ENCODE assay signal across 28 mouse cellular contexts in the genomic region with DNA sequence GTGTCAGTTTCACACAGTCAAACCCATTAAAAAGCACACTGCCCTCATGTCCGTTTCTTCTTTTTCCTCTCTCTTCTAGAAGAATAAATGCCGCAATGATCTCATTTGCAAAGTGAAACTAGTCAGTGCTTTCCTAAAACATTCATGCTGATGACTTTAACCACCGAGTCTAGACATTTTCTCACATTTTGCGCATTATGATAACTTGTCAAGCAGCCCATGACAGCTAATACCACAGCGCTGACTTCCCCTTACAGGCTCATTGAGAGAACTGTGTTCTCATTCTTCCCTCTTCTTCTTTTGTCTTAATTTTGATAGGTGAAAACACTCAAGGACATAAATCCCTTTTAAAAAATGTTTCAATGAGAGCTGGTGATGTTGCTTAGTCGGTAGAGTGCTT. TPM values are rescaled to one million over a fixed set of nuclear protein-coding genes. Genes with fewer than 3 reads are reported as not detected.
DNase-seq lines count a peak whose midpoint lies in the region; ATAC-seq and TF ChIP-seq lines count a peak whose summit lies in the region.
"Had no signal": no experiment of that assay in that cellular context is flagged by ENCODE, and none has a peak within 500 bp of the region (broad histone marks: within the 10 kb centered on the region; RNA-seq: fewer than 3 reads in every experiment).

No protein-coding gene starts in this region.

- in situ Hi-C loops in CH12.LX (cut with MboI; ENCODE audit: low pct_ligation_motif_present, low pct_unique_long_range_greater_than_20kb, low sequenced_read_pairs), result no loop called here

- H3K4me3 ChIP-seq in forebrain, embryonic 14.5 days (ENCODE audit: low read depth, low read length), result no peak overlapping the region
- H3K4me3 ChIP-seq in forebrain, embryonic 12.5 days (replicated peaks), result no peak overlapping the region
- no peak overlapping the region for H3K4me3 ChIP-seq in heart, postnatal 0 days (ENCODE audit: low read depth, low read length)
- H3K4me3 ChIP-seq in CH12.LX (replicated peaks in 1 of 3; ENCODE audit: low read depth in 2 of 3, low read length in 2 of 3, poor library complexity in 1 of 3), result no peak overlapping the region
- H3K4me3 ChIP-seq in myocyte, result no peak overlapping the region
- H3K4me3 ChIP-seq: embryonic facial prominence, embryonic 10.5 days; embryonic facial prominence, embryonic 15.5 days; heart, adult 2 months; heart, embryonic 12.5 days; hindbrain, embryonic 15.5 days; limb, embryonic 13.5 days; lung, embryonic 15.5 days; midbrain, embryonic 15.5 days had no signal

- no peak for TF ChIP-seq RAD21 in CH12.LX (IDR thresholded peaks at IDR 0.05; ENCODE audit: low read depth, low read length)

- dilution Hi-C loops in CH12.LX (cut with MboI; ENCODE audit: extremely low pct_ligation_motif_present, extremely low pct_unique_long_range_greater_than_20kb, low sequenced_read_pairs), result no loop called here

- WGBS in forebrain, embryonic 14.5 days, result 70% methylated on average over 6 of the region's 6 CpGs
- WGBS in forebrain, embryonic 12.5 days, result 72% methylated on average over 6 of the region's 6 CpGs
- 72% methylated on average over 6 of the region's 6 CpGs for WGBS in heart, postnatal 0 days

- H3K27me3 ChIP-seq in forebrain, embryonic 14.5 days (replicated peaks; ENCODE audit: control insufficient read depth, insufficient read depth, low read length), result no peaks in the 10 kb centered on the region
- H3K27me3 ChIP-seq in forebrain, embryonic 12.5 days, result no peaks in the 10 kb centered on the region; the same call in 1 of the 2 replicates
- H3K27me3 ChIP-seq in heart, postnatal 0 days (ENCODE audit: control insufficient read depth, insufficient read depth, low read length), result no peaks in the 10 kb centered on the region
- H3K27me3 ChIP-seq in CH12.LX (replicated peaks) (no peaks in the 10 kb centered on the region), myocyte (ENCODE audit: control insufficient read depth, insufficient read depth, insufficient read length) (no peaks in the 10 kb centered on the region)
- H3K27me3 ChIP-seq: embryonic facial prominence, embryonic 15.5 days; heart, embryonic 12.5 days; hindbrain, embryonic 15.5 days; limb, embryonic 13.5 days; lung, embryonic 15.5 days; midbrain, embryonic 15.5 days had no signal

- H3K4me1 ChIP-seq in forebrain, embryonic 14.5 days (ENCODE audit: control insufficient read depth, insufficient read depth, low read length), result peaks cover 27% of the 10 kb centered on the region
- H3K4me1 ChIP-seq in forebrain, embryonic 12.5 days, result peaks cover 36% of the 10 kb centered on the region
- no peaks in the 10 kb centered on the region for H3K4me1 ChIP-seq in heart, postnatal 0 days (ENCODE audit: control insufficient read depth, insufficient read depth)
- H3K4me1 ChIP-seq in CH12.LX (ENCODE audit: control insufficient read depth in 1 of 2, insufficient read depth in 2 of 2), result peaks cover 0 to 14% of the 10 kb centered on the region in 2 experiments; a peak in 2 of 4 replicates
- H3K4me1 ChIP-seq: embryonic facial prominence, embryonic 15.5 days; heart, embryonic 12.5 days; limb, embryonic 13.5 days; lung, embryonic 15.5 days had no signal

- no peak for TF ChIP-seq EP300 in heart, postnatal 0 days (IDR thresholded peaks at IDR 0.05; ENCODE audit: low read depth)
- 0 out of 2 replicates have a peak, but pooled peaks have one; percentile 15 for TF ChIP-seq EP300 in CH12.LX (IDR thresholded peaks at IDR 0.05; ENCODE audit: low read length)

- no peaks in the 10 kb centered on the region for H3K9me3 ChIP-seq in forebrain, embryonic 14.5 days (replicated peaks; ENCODE audit: control insufficient read depth, low read length)
- no peaks in the 10 kb centered on the region for H3K9me3 ChIP-seq in forebrain, embryonic 12.5 days
- no peaks in the 10 kb centered on the region for H3K9me3 ChIP-seq in heart, postnatal 0 days (replicated peaks; ENCODE audit: control insufficient read depth, low read length)
- no peaks in the 10 kb centered on the region for H3K9me3 ChIP-seq in CH12.LX (replicated peaks; ENCODE audit: low read length)
- H3K9me3 ChIP-seq: embryonic facial prominence, embryonic 10.5 days; embryonic facial prominence, embryonic 15.5 days; heart, embryonic 12.5 days; hindbrain, embryonic 15.5 days; limb, embryonic 13.5 days; lung, embryonic 15.5 days; midbrain, embryonic 15.5 days had no signal

- TF ChIP-seq CTCF in heart, postnatal 0 days (IDR thresholded peaks at IDR 0.05; ENCODE audit: low read depth), result no peak
- no peak for TF ChIP-seq CTCF in CH12.LX (conservative IDR thresholded peaks at IDR 0.05 in 1 of 2, IDR thresholded peaks at IDR 0.05 in 1 of 2; ENCODE audit: low read depth in 2 of 2, low read length in 2 of 2)

- no peak overlapping the region for H3ac ChIP-seq in myocyte (ENCODE audit: control insufficient read depth, insufficient read length)

- peak overlapping the region; percentile 23; the same call in 1 of the 2 replicates for H3K4me2 ChIP-seq in forebrain, embryonic 14.5 days (ENCODE audit: low read length)
- no peak overlapping the region for H3K4me2 ChIP-seq in forebrain, embryonic 12.5 days
- 0 out of 2 replicates have a peak overlapping the region, but pooled peaks have one; percentile 13 for H3K4me2 ChIP-seq in heart, postnatal 0 days (ENCODE audit: low read depth, low read length)
- H3K4me2 ChIP-seq in CH12.LX (ENCODE audit: insufficient read depth, low read depth, poor library complexity, severe bottlenecking) (peak overlapping the region; percentile 75; the same call in 1 of the 2 replicates), myocyte (ENCODE audit: low read depth) (peak overlapping the region; percentile 31)
- H3K4me2 ChIP-seq: embryonic facial prominence, embryonic 15.5 days; heart, embryonic 12.5 days; hindbrain, embryonic 15.5 days; limb, embryonic 13.5 days; liver, embryonic 11.5 days; lung, embryonic 15.5 days; midbrain, embryonic 15.5 days had no signal

- H3K27ac ChIP-seq in forebrain, embryonic 14.5 days (ENCODE audit: low read depth, low read length), result no peak overlapping the region
- H3K27ac ChIP-seq in forebrain, embryonic 12.5 days, result no peak overlapping the region
- H3K27ac ChIP-seq in heart, postnatal 0 days (ENCODE audit: low read depth), result no peak overlapping the region
- H3K27ac ChIP-seq in CH12.LX (ENCODE audit: insufficient read depth, low read depth), result no peak overlapping the region
- H3K27ac ChIP-seq: embryonic facial prominence, embryonic 10.5 days; embryonic facial prominence, embryonic 15.5 days; heart, adult 2 months; hindbrain, embryonic 15.5 days; limb, embryonic 13.5 days; lung, embryonic 15.5 days; midbrain, embryonic 15.5 days had no signal

- ATAC-seq in forebrain, embryonic 14.5 days, result no peak
- no peak for ATAC-seq in forebrain, embryonic 12.5 days (ENCODE audit: low FRiP score)
- ATAC-seq in heart, postnatal 0 days (ENCODE audit: insufficient read depth, low read depth), result no peak
- ATAC-seq: inflammation-experienced regulatory T-cells, adult 6 months; midbrain, embryonic 15.5 days had no signal

- H3K79me2 ChIP-seq in CH12.LX (replicated peaks; ENCODE audit: control insufficient read depth, extremely low read depth, insufficient read depth, poor library complexity, severe bottlenecking), result no peaks in the 10 kb centered on the region
- no peaks in the 10 kb centered on the region for H3K79me2 ChIP-seq in myocyte (ENCODE audit: control insufficient read depth, insufficient read depth)

- H3K36me3 ChIP-seq in forebrain, embryonic 14.5 days (ENCODE audit: control insufficient read depth, insufficient read depth, low read length), result no peaks in the 10 kb centered on the region
- H3K36me3 ChIP-seq in forebrain, embryonic 12.5 days (replicated peaks), result no peaks in the 10 kb centered on the region
- no peaks in the 10 kb centered on the region for H3K36me3 ChIP-seq in heart, postnatal 0 days (replicated peaks; ENCODE audit: control insufficient read depth, insufficient read depth, low read length)
- no peaks in the 10 kb centered on the region for H3K36me3 ChIP-seq in CH12.LX (replicated peaks in 1 of 2; ENCODE audit: control insufficient read depth in 1 of 2, insufficient read depth in 1 of 2, low read length in 1 of 2)
- H3K36me3 ChIP-seq in myocyte (ENCODE audit: control insufficient read depth, insufficient read depth), result no peaks in the 10 kb centered on the region
- H3K36me3 ChIP-seq: embryonic facial prominence, embryonic 10.5 days; embryonic facial prominence, embryonic 15.5 days; heart, embryonic 12.5 days; hindbrain, embryonic 15.5 days; limb, embryonic 13.5 days; lung, embryonic 15.5 days; midbrain, embryonic 15.5 days had no signal

- TF ChIP-seq POLR2A in CH12.LX (IDR thresholded peaks at IDR 0.05; ENCODE audit: low read depth, low read length) (no peak), myocyte (IDR thresholded peaks at IDR 0.05; ENCODE audit: insufficient read length, low read depth) (no peak)

- no peak overlapping the region for H3K9ac ChIP-seq in forebrain, embryonic 14.5 days (ENCODE audit: low read length)
- no peak overlapping the region for H3K9ac ChIP-seq in forebrain, embryonic 12.5 days
- H3K9ac ChIP-seq in heart, postnatal 0 days (replicated peaks; ENCODE audit: low read depth, low read length), result no peak overlapping the region
- H3K9ac ChIP-seq in CH12.LX (ENCODE audit: insufficient read depth, low read depth), result no peak overlapping the region
- H3K9ac ChIP-seq: embryonic facial prominence, embryonic 15.5 days; heart, embryonic 12.5 days; hindbrain, embryonic 15.5 days; limb, embryonic 13.5 days; lung, embryonic 15.5 days; midbrain, embryonic 15.5 days had no signal

- DNase-seq in forebrain, embryonic 14.5 days (ENCODE audit: low spot score), result no peak
- DNase-seq in heart, postnatal 0 days (ENCODE audit: low spot score), result no peak
- no peak for DNase-seq in heart, adult 11 months
- DNase-seq in CH12.LX (ENCODE audit: extremely low read depth), result peak; percentile 77
- no peak for DNase-seq in ovary, postnatal 10 days (ENCODE audit: low spot score)
- DNase-seq: adrenal gland, postnatal 25 days; cerebellum, adult 11-12 months; cerebellum, adult 9-11 months; gastrocnemius, postnatal 36 days; heart, adult 2 months; heart, postnatal 4 days; kidney, adult 11 months; kidney, postnatal 25 days; lung, postnatal 36 days; right cerebral cortex, adult 18-20 months; spleen, adult 18-20 months; thymus, postnatal 25 days had no signal

TF ChIP-seq in CH12.LX, 34 proteins besides CTCF, POLR2A, EP300 and RAD21 (continues in another document):
- TF ChIP-seq HCFC1 (IDR thresholded peaks at IDR 0.05; ENCODE audit: low read depth, low read length), result no peak

TF ChIP-seq in myocyte, 11 proteins besides CTCF, POLR2A, EP300 and RAD21 (continues in another document):
- TF ChIP-seq TCF12 (IDR thresholded peaks at IDR 0.05; ENCODE audit: insufficient read depth, poor library complexity, severe bottlenecking), result no peak

RNA-seq across cellular contexts. Expression of a gene that starts 52.4 kb away (rescaled TPM):
- 6.1 and 8.7 TPM in 2 replicates for polyA plus RNA-seq in forebrain, embryonic 14.5 days (2014; fragmentation: Nextera tagmentation; extraction: Ambion mirVana)
- 9.3 and 11.1 TPM in 2 replicates for polyA plus RNA-seq in forebrain, embryonic 12.5 days (2016; fragmentation: Nextera tagmentation; extraction: Ambion mirVana)
- total RNA-seq in heart, postnatal 0 days (2014; rRNA removed; ENCODE audit: low replicate concordance), result 0.12 TPM in 1 of 2 replicates, not detected in the other
- polyA plus RNA-seq in heart, postnatal 0 days (2015; fragmentation: Nextera tagmentation; extraction: Ambion mirVana), result 0.12 and 0.25 TPM in 2 replicates
- total RNA-seq in CH12.LX (2012; rRNA removed) (1.9 and 3.5 TPM in 2 replicates), CH12.LX (2014; rRNA removed) (12.3 and 12.6 TPM in 2 replicates)
- polyA plus RNA-seq in CH12.LX (2012; ENCODE audit: insufficient read length, low read depth) (4.2 and 5.0 TPM in 2 replicates), myocyte (2012; fragmentation: generic; extraction: Trizol) (0.20 TPM)
